ENCODE assay signal across 10 mouse cellular contexts in genomic region chr5:16237972-16238371, GRCm38 (mm10).
DNase-seq lines count a peak whose midpoint lies in the region; ATAC-seq and TF ChIP-seq lines count a peak whose summit lies in the region.
"Had no signal": no experiment of that assay in that cellular context is flagged by ENCODE, and none has a peak within 500 bp of the region (broad histone marks: within the 10 kb centered on the region; RNA-seq: fewer than 3 reads in every experiment).

No protein-coding gene starts in this region.

- H3K4me3 ChIP-seq in limb, embryonic 14.5 days (replicated peaks; ENCODE audit: low read length): no peak overlapping the region
- H3K4me3 ChIP-seq in limb, embryonic 10.5 days: no peak overlapping the region
- no peak overlapping the region for H3K4me3 ChIP-seq in hindbrain, embryonic 16.5 days (ENCODE audit: low read length)
- H3K4me3 ChIP-seq in midbrain, embryonic 13.5 days (replicated peaks): no peak overlapping the region
- H3K4me3 ChIP-seq: erythroblast, embryonic 14.5 days had no signal

- peak; percentile 27 for DNase-seq in limb, embryonic 14.5 days (ENCODE audit: low spot score)
- no peak for DNase-seq in limb, embryonic 10.5 days (ENCODE audit: low spot score)
- peak; percentile 26 for DNase-seq in gastrocnemius, adult 18-20 months (ENCODE audit: low spot score)
- DNase-seq in yolk sac, embryonic 10.5 days (ENCODE audit: low spot score): no peak
- DNase-seq in cerebellum, adult 9-11 months: no peak

- H3K4me1 ChIP-seq in limb, embryonic 14.5 days (ENCODE audit: control insufficient read depth, insufficient read depth, low read length): peaks cover 3% of the 10 kb centered on the region; the same call in 1 of the 2 replicates
- peaks cover 22% of the 10 kb centered on the region for H3K4me1 ChIP-seq in limb, embryonic 10.5 days
- peaks cover 7% of the 10 kb centered on the region for H3K4me1 ChIP-seq in hindbrain, embryonic 16.5 days (ENCODE audit: control insufficient read depth, insufficient read depth, low read depth, low read length)
- peaks cover 48% of the 10 kb centered on the region for H3K4me1 ChIP-seq in midbrain, embryonic 13.5 days (replicated peaks)

- H3K9me3 ChIP-seq in limb, embryonic 14.5 days (ENCODE audit: control insufficient read depth, low read length): no peaks in the 10 kb centered on the region
- H3K9me3 ChIP-seq in limb, embryonic 10.5 days (replicated peaks): no peaks in the 10 kb centered on the region
- no peaks in the 10 kb centered on the region for H3K9me3 ChIP-seq in hindbrain, embryonic 16.5 days (ENCODE audit: control insufficient read depth, low read length)
- H3K9me3 ChIP-seq in midbrain, embryonic 13.5 days: no peaks in the 10 kb centered on the region
- H3K9me3 ChIP-seq: G1E had no signal

- WGBS in limb, embryonic 14.5 days: 27% methylated on average over 5 of the region's 5 CpGs
- WGBS in limb, embryonic 10.5 days: 74% methylated on average over 5 of the region's 5 CpGs
- 17% methylated on average over 5 of the region's 5 CpGs for WGBS in hindbrain, embryonic 16.5 days
- 11% methylated on average over 5 of the region's 5 CpGs for WGBS in midbrain, embryonic 13.5 days

- no peak overlapping the region for H3K4me2 ChIP-seq in limb, embryonic 14.5 days (replicated peaks; ENCODE audit: low read depth, low read length, severe bottlenecking)
- no peak overlapping the region for H3K4me2 ChIP-seq in hindbrain, embryonic 16.5 days (ENCODE audit: low read length)
- no peak overlapping the region for H3K4me2 ChIP-seq in midbrain, embryonic 13.5 days (replicated peaks)

- no peak for TF ChIP-seq POLR2A in limb, embryonic 14.5 days (IDR thresholded peaks at IDR 0.05; ENCODE audit: borderline replicate concordance, extremely low read depth, insufficient read depth, insufficient read length)

- ATAC-seq in limb, embryonic 14.5 days (ENCODE audit: low FRiP score, low read depth): no peak
- ATAC-seq in hindbrain, embryonic 16.5 days: peak; percentile 80
- ATAC-seq in midbrain, embryonic 13.5 days: peak; percentile 93
- no peak for ATAC-seq in granulocyte monocyte progenitor cell, adult 5-6 weeks (replicated peaks; ENCODE audit: poor library complexity, severe bottlenecking)

- H3K9ac ChIP-seq in limb, embryonic 14.5 days (ENCODE audit: low read depth, low read length, severe bottlenecking): no peak overlapping the region
- H3K9ac ChIP-seq in hindbrain, embryonic 16.5 days (ENCODE audit: low read depth, low read length): no peak overlapping the region
- H3K9ac ChIP-seq in midbrain, embryonic 13.5 days (replicated peaks): no peak overlapping the region

- no peak overlapping the region for H3K27ac ChIP-seq in limb, embryonic 14.5 days (replicated peaks; ENCODE audit: low read depth, low read length)
- no peak overlapping the region for H3K27ac ChIP-seq in limb, embryonic 10.5 days
- no peak overlapping the region for H3K27ac ChIP-seq in hindbrain, embryonic 16.5 days (ENCODE audit: low read depth, low read length)
- peak overlapping the region; percentile 76 for H3K27ac ChIP-seq in midbrain, embryonic 13.5 days

- H3K36me3 ChIP-seq in limb, embryonic 14.5 days (ENCODE audit: control insufficient read depth, insufficient read depth, low read length): no peaks in the 10 kb centered on the region
- H3K36me3 ChIP-seq in limb, embryonic 10.5 days: no peaks in the 10 kb centered on the region
- no peaks in the 10 kb centered on the region for H3K36me3 ChIP-seq in hindbrain, embryonic 16.5 days (ENCODE audit: control insufficient read depth, insufficient read depth, low read length)
- no peaks in the 10 kb centered on the region for H3K36me3 ChIP-seq in midbrain, embryonic 13.5 days
- H3K36me3 ChIP-seq: G1E had no signal

- H3K27me3 ChIP-seq in limb, embryonic 14.5 days (ENCODE audit: control insufficient read depth, insufficient read depth, low read length): no peaks in the 10 kb centered on the region
- H3K27me3 ChIP-seq in limb, embryonic 10.5 days (ENCODE audit: low read depth, poor library complexity, severe bottlenecking): no peaks in the 10 kb centered on the region
- no peaks in the 10 kb centered on the region for H3K27me3 ChIP-seq in hindbrain, embryonic 16.5 days (replicated peaks; ENCODE audit: control insufficient read depth, insufficient read depth, low read length)
- no peaks in the 10 kb centered on the region for H3K27me3 ChIP-seq in midbrain, embryonic 13.5 days

Comparison
In these comparisons a context has a peak if more than half of its experiments do, and no peak if none do; other contexts are left out.
1. DNase-seq: peak in limb, embryonic 14.5 days (single experiment) and gastrocnemius, adult 18-20 months (single experiment); none in limb, embryonic 10.5 days (single experiment), yolk sac, embryonic 10.5 days (single experiment) and cerebellum, adult 9-11 months (single experiment).
2. ATAC-seq: peak in hindbrain, embryonic 16.5 days (single experiment) and midbrain, embryonic 13.5 days (single experiment); none in limb, embryonic 14.5 days (single experiment) and granulocyte monocyte progenitor cell, adult 5-6 weeks (single experiment).